Mouse (Mus musculus): ENCODE measurements around the gene Adk. TPM values are rescaled to one million over a fixed set of nuclear protein-coding genes. Genes with fewer than 3 reads are reported as not detected.

The Adk gene
- polyA plus RNA-seq, 1 experiment from 2014 or later = 131 TPM

GRCm38 (mm10) chr14:21174804-21175203, 122.4 kb downstream of the Adk start:
- no peak for ATAC-seq (ENCODE audit: low read depth)
- H3K9me3 ChIP-seq (ENCODE audit: control insufficient read depth, low read length) = no peaks in the 10 kb centered on the region
- DNase-seq (ENCODE audit: low spot score) = no peak
- H3K4me2 ChIP-seq (ENCODE audit: low read depth, low read length) = no peak overlapping the region
- H3K27me3 ChIP-seq (replicated peaks; ENCODE audit: control insufficient read depth, insufficient read depth, low read length) = no peaks in the 10 kb centered on the region
- no peak overlapping the region for H3K9ac ChIP-seq (ENCODE audit: low read depth, low read length)
- no peaks in the 10 kb centered on the region for H3K36me3 ChIP-seq (ENCODE audit: control insufficient read depth, insufficient read depth, low read length)
- 92% methylated on average over 2 of the region's 2 CpGs for WGBS
- no peak overlapping the region for H3K27ac ChIP-seq (replicated peaks; ENCODE audit: low read depth, low read length)
- no peaks in the 10 kb centered on the region for H3K4me1 ChIP-seq (ENCODE audit: control insufficient read depth, insufficient read depth, low read length)
- H3K4me3 ChIP-seq (ENCODE audit: low read depth, low read length) = no peak overlapping the region

GRCm38 (mm10) chr14:21177781-21178180, 125.4 kb downstream of the Adk start:
- no peak for DNase-seq (ENCODE audit: low spot score)
- Histone ChIP-seq H3K9ac (ENCODE audit: low read depth, low read length) (no peak overlapping the region), H3K4me3 (ENCODE audit: low read depth, low read length) (no peak overlapping the region), H3K4me1 (ENCODE audit: control insufficient read depth, insufficient read depth, low read length) (no peaks in the 10 kb centered on the region), H3K4me2 (ENCODE audit: low read depth, low read length) (no peak overlapping the region), H3K9me3 (ENCODE audit: control insufficient read depth, low read length) (no peaks in the 10 kb centered on the region), H3K27me3 (replicated peaks; ENCODE audit: control insufficient read depth, insufficient read depth, low read length) (no peaks in the 10 kb centered on the region), H3K27ac (replicated peaks; ENCODE audit: low read depth, low read length) (no peak overlapping the region), H3K36me3 (ENCODE audit: control insufficient read depth, insufficient read depth, low read length) (no peaks in the 10 kb centered on the region)
- no peak for ATAC-seq (ENCODE audit: low read depth)
- 40% methylated on average over 2 of the region's 2 CpGs for WGBS

- Histone ChIP-seq H3K4me3 (ENCODE audit: low read depth, low read length) (no peak overlapping the region), H3K27me3 (replicated peaks; ENCODE audit: control insufficient read depth, insufficient read depth, low read length) (no peaks in the 10 kb centered on the region), H3K9me3 (ENCODE audit: control insufficient read depth, low read length) (no peaks in the 10 kb centered on the region), H3K27ac (replicated peaks; ENCODE audit: low read depth, low read length) (no peak overlapping the region), H3K4me1 (ENCODE audit: control insufficient read depth, insufficient read depth, low read length) (no peaks in the 10 kb centered on the region), H3K36me3 (ENCODE audit: control insufficient read depth, insufficient read depth, low read length) (no peaks in the 10 kb centered on the region), H3K9ac (ENCODE audit: low read depth, low read length) (no peak overlapping the region), H3K4me2 (ENCODE audit: low read depth, low read length) (no peak overlapping the region)
- DNase-seq (ENCODE audit: low spot score) (no peak), ATAC-seq (ENCODE audit: low read depth) (no peak)
- WGBS = 80% methylated on average over 6 of the region's 6 CpGs
Measured at GRCm38 (mm10) chr14:21178356-21178755, 126.0 kb downstream of the Adk start.

- Histone ChIP-seq H3K9me3 (ENCODE audit: control insufficient read depth, low read length) (no peaks in the 10 kb centered on the region), H3K27ac (replicated peaks; ENCODE audit: low read depth, low read length) (no peak overlapping the region), H3K27me3 (replicated peaks; ENCODE audit: control insufficient read depth, insufficient read depth, low read length) (no peaks in the 10 kb centered on the region), H3K4me2 (ENCODE audit: low read depth, low read length) (no peak overlapping the region), H3K36me3 (ENCODE audit: control insufficient read depth, insufficient read depth, low read length) (no peaks in the 10 kb centered on the region), H3K4me3 (ENCODE audit: low read depth, low read length) (no peak overlapping the region), H3K4me1 (ENCODE audit: control insufficient read depth, insufficient read depth, low read length) (no peaks in the 10 kb centered on the region), H3K9ac (ENCODE audit: low read depth, low read length) (no peak overlapping the region)
- no peak for ATAC-seq (ENCODE audit: low read depth)
- 56% methylated on average over 3 of the region's 3 CpGs for WGBS
- DNase-seq (ENCODE audit: low spot score) = no peak
Measured at GRCm38 (mm10) chr14:21181053-21181452, 128.7 kb downstream of the Adk start.

- H3K4me3 ChIP-seq (ENCODE audit: low read depth, low read length) = no peak overlapping the region
- no peaks in the 10 kb centered on the region for H3K9me3 ChIP-seq (ENCODE audit: control insufficient read depth, low read length)
- H3K9ac ChIP-seq (ENCODE audit: low read depth, low read length) = no peak overlapping the region
- DNase-seq (ENCODE audit: low spot score) = peak; percentile 39
- WGBS = 50% methylated on average over 6 of the region's 6 CpGs
- H3K36me3 ChIP-seq (ENCODE audit: control insufficient read depth, insufficient read depth, low read length) = no peaks in the 10 kb centered on the region
- peaks cover 4% of the 10 kb centered on the region; the same call in 1 of the 2 replicates for H3K4me1 ChIP-seq (ENCODE audit: control insufficient read depth, insufficient read depth, low read length)
- no peak overlapping the region for H3K27ac ChIP-seq (replicated peaks; ENCODE audit: low read depth, low read length)
- H3K4me2 ChIP-seq (ENCODE audit: low read depth, low read length) = no peak overlapping the region
- ATAC-seq (ENCODE audit: low read depth) = no peak
- H3K27me3 ChIP-seq (replicated peaks; ENCODE audit: control insufficient read depth, insufficient read depth, low read length) = no peaks in the 10 kb centered on the region
Measured at GRCm38 (mm10) chr14:21191966-21192365, 139.6 kb downstream of the Adk start.

GRCm38 (mm10) chr14:21192749-21193148, 140.4 kb downstream of the Adk start:
- Histone ChIP-seq H3K4me2 (ENCODE audit: low read depth, low read length) (no peak overlapping the region), H3K9ac (ENCODE audit: low read depth, low read length) (no peak overlapping the region), H3K9me3 (ENCODE audit: control insufficient read depth, low read length) (no peaks in the 10 kb centered on the region), H3K36me3 (ENCODE audit: control insufficient read depth, insufficient read depth, low read length) (no peaks in the 10 kb centered on the region), H3K27ac (replicated peaks; ENCODE audit: low read depth, low read length) (no peak overlapping the region), H3K4me1 (ENCODE audit: control insufficient read depth, insufficient read depth, low read length) (peaks cover 4% of the 10 kb centered on the region; the same call in 1 of the 2 replicates), H3K27me3 (replicated peaks; ENCODE audit: control insufficient read depth, insufficient read depth, low read length) (no peaks in the 10 kb centered on the region), H3K4me3 (ENCODE audit: low read depth, low read length) (no peak overlapping the region)
- DNase-seq (ENCODE audit: low spot score) (no peak), ATAC-seq (ENCODE audit: low read depth) (no peak)
- WGBS = 90% methylated on average over 3 of the region's 3 CpGs

GRCm38 (mm10) chr14:21194336-21194735, 142.0 kb downstream of the Adk start:
- Histone ChIP-seq H3K4me2 (ENCODE audit: low read depth, low read length) (no peak overlapping the region), H3K9me3 (ENCODE audit: control insufficient read depth, low read length) (no peaks in the 10 kb centered on the region), H3K27ac (replicated peaks; ENCODE audit: low read depth, low read length) (peak overlapping the region; percentile 48; the same call in 1 of the 2 replicates), H3K36me3 (ENCODE audit: control insufficient read depth, insufficient read depth, low read length) (no peaks in the 10 kb centered on the region), H3K9ac (ENCODE audit: low read depth, low read length) (no peak overlapping the region), H3K4me3 (ENCODE audit: low read depth, low read length) (no peak overlapping the region), H3K4me1 (ENCODE audit: control insufficient read depth, insufficient read depth, low read length) (peaks cover 4% of the 10 kb centered on the region; the same call in 1 of the 2 replicates), H3K27me3 (replicated peaks; ENCODE audit: control insufficient read depth, insufficient read depth, low read length) (no peaks in the 10 kb centered on the region)
- DNase-seq (ENCODE audit: low spot score) = no peak
- WGBS = 63% methylated on average over 6 of the region's 6 CpGs
- no peak for ATAC-seq (ENCODE audit: low read depth)

- Histone ChIP-seq H3K27ac (replicated peaks; ENCODE audit: low read depth, low read length) (no peak overlapping the region), H3K9me3 (ENCODE audit: control insufficient read depth, low read length) (no peaks in the 10 kb centered on the region), H3K36me3 (ENCODE audit: control insufficient read depth, insufficient read depth, low read length) (no peaks in the 10 kb centered on the region), H3K4me1 (ENCODE audit: control insufficient read depth, insufficient read depth, low read length) (no peaks in the 10 kb centered on the region), H3K27me3 (replicated peaks; ENCODE audit: control insufficient read depth, insufficient read depth, low read length) (no peaks in the 10 kb centered on the region), H3K9ac (ENCODE audit: low read depth, low read length) (no peak overlapping the region), H3K4me2 (ENCODE audit: low read depth, low read length) (no peak overlapping the region), H3K4me3 (ENCODE audit: low read depth, low read length) (no peak overlapping the region)
- DNase-seq (ENCODE audit: low spot score) (no peak), ATAC-seq (ENCODE audit: low read depth) (no peak)
- 89% methylated on average over 3 of the region's 3 CpGs for WGBS
Measured at GRCm38 (mm10) chr14:21200850-21201249, 148.5 kb downstream of the Adk start.

GRCm38 (mm10) chr14:21206472-21206871, 154.1 kb downstream of the Adk start:
- DNase-seq (ENCODE audit: low spot score) (peak; percentile 37), ATAC-seq (ENCODE audit: low read depth) (no peak)
- no peaks in the 10 kb centered on the region for H3K36me3 ChIP-seq (ENCODE audit: control insufficient read depth, insufficient read depth, low read length)
- no peak overlapping the region for H3K9ac ChIP-seq (ENCODE audit: low read depth, low read length)
- no peak overlapping the region for H3K4me3 ChIP-seq (ENCODE audit: low read depth, low read length)
- H3K4me1 ChIP-seq (ENCODE audit: control insufficient read depth, insufficient read depth, low read length) = no peaks in the 10 kb centered on the region
- WGBS = 70% methylated on average over 4 of the region's 4 CpGs
- H3K4me2 ChIP-seq (ENCODE audit: low read depth, low read length) = no peak overlapping the region
- H3K27ac ChIP-seq (replicated peaks; ENCODE audit: low read depth, low read length) = no peak overlapping the region
- no peaks in the 10 kb centered on the region for H3K27me3 ChIP-seq (replicated peaks; ENCODE audit: control insufficient read depth, insufficient read depth, low read length)
- H3K9me3 ChIP-seq (ENCODE audit: control insufficient read depth, low read length) = no peaks in the 10 kb centered on the region

All from embryonic facial prominence, embryonic 14.5 days (tissue).